Mouse (Mus musculus): ENCODE measurements around the gene Ecm1. TPM values are rescaled to one million over a fixed set of nuclear protein-coding genes. Genes with fewer than 3 reads are reported as not detected.
"Not testable (repeated sequence)": the region's sequence is repeated elsewhere in the genome, so short reads cannot be mapped to it uniquely, and the experiment has no call there.

The Ecm1 gene
- polyA plus RNA-seq, 1 experiment from 2014 or later: 10.9 TPM

GRCm38 (mm10) chr3:95698286-95698685 lies 41.1 kb downstream of the Ecm1 start:
- no peaks in the 10 kb centered on the region for H3K36me3 ChIP-seq (ENCODE audit: control insufficient read depth, insufficient read depth, low read length)
- H3K27ac ChIP-seq (replicated peaks; ENCODE audit: low read depth, low read length): no peak overlapping the region
- H3K9ac ChIP-seq (replicated peaks; ENCODE audit: low read length): no peak overlapping the region
- ATAC-seq (ENCODE audit: low FRiP score, low TSS enrichment) (no peak), DNase-seq (no peak)
- peaks cover 6% of the 10 kb centered on the region; the same call in 1 of the 2 replicates for H3K4me1 ChIP-seq (ENCODE audit: control insufficient read depth, insufficient read depth, low read length)
- no peaks in the 10 kb centered on the region for H3K27me3 ChIP-seq (ENCODE audit: control insufficient read depth, insufficient read depth, low read length)
- no peak overlapping the region for H3K4me3 ChIP-seq (replicated peaks; ENCODE audit: low read depth, low read length)
- 95% methylated on average over 4 of the region's 4 CpGs for WGBS
- no peak overlapping the region for H3K4me2 ChIP-seq (ENCODE audit: low read length)
- H3K9me3 ChIP-seq (ENCODE audit: control insufficient read depth, low read length): no peaks in the 10 kb centered on the region

- H3K4me3 ChIP-seq (replicated peaks; ENCODE audit: low read depth, low read length): no peak overlapping the region
- H3K9me3 ChIP-seq (ENCODE audit: control insufficient read depth, low read length): no peaks in the 10 kb centered on the region
- ATAC-seq (ENCODE audit: low FRiP score, low TSS enrichment) (no peak), DNase-seq (no peak)
- no peak overlapping the region for H3K4me2 ChIP-seq (ENCODE audit: low read length)
- 33% methylated on average over 7 of the region's 7 CpGs for WGBS
- H3K9ac ChIP-seq (replicated peaks; ENCODE audit: low read length): no peak overlapping the region
- H3K4me1 ChIP-seq (ENCODE audit: control insufficient read depth, insufficient read depth, low read length): no peaks in the 10 kb centered on the region
- no peaks in the 10 kb centered on the region for H3K36me3 ChIP-seq (ENCODE audit: control insufficient read depth, insufficient read depth, low read length)
- H3K27ac ChIP-seq (replicated peaks; ENCODE audit: low read depth, low read length): no peak overlapping the region
- no peaks in the 10 kb centered on the region for H3K27me3 ChIP-seq (ENCODE audit: control insufficient read depth, insufficient read depth, low read length)
Observed at GRCm38 (mm10) chr3:95696360-95696759, 43.0 kb downstream of the Ecm1 start.

GRCm38 (mm10) chr3:95695796-95696195 lies 43.6 kb downstream of the Ecm1 start:
- no peaks in the 10 kb centered on the region for H3K36me3 ChIP-seq (ENCODE audit: control insufficient read depth, insufficient read depth, low read length)
- H3K9me3 ChIP-seq (ENCODE audit: control insufficient read depth, low read length): no peaks in the 10 kb centered on the region
- H3K27ac ChIP-seq (replicated peaks; ENCODE audit: low read depth, low read length): no peak overlapping the region
- WGBS: 25% methylated on average over 3 of the region's 3 CpGs
- no peak overlapping the region for H3K9ac ChIP-seq (replicated peaks; ENCODE audit: low read length)
- ATAC-seq (ENCODE audit: low FRiP score, low TSS enrichment) (no peak), DNase-seq (no peak)
- no peak overlapping the region for H3K4me3 ChIP-seq (replicated peaks; ENCODE audit: low read depth, low read length)
- H3K4me2 ChIP-seq (ENCODE audit: low read length): no peak overlapping the region
- H3K27me3 ChIP-seq (ENCODE audit: control insufficient read depth, insufficient read depth, low read length): no peaks in the 10 kb centered on the region
- H3K4me1 ChIP-seq (ENCODE audit: control insufficient read depth, insufficient read depth, low read length): no peaks in the 10 kb centered on the region

- ATAC-seq (ENCODE audit: low FRiP score, low TSS enrichment) (no peak), DNase-seq (no peak)
- Histone ChIP-seq H3K9me3 (ENCODE audit: control insufficient read depth, low read length) (no peaks in the 10 kb centered on the region), H3K27me3 (ENCODE audit: control insufficient read depth, insufficient read depth, low read length) (no peaks in the 10 kb centered on the region), H3K27ac (replicated peaks; ENCODE audit: low read depth, low read length) (no peak overlapping the region), H3K4me2 (ENCODE audit: low read length) (no peak overlapping the region), H3K9ac (replicated peaks; ENCODE audit: low read length) (no peak overlapping the region), H3K4me1 (ENCODE audit: control insufficient read depth, insufficient read depth, low read length) (no peaks in the 10 kb centered on the region), H3K4me3 (replicated peaks; ENCODE audit: low read depth, low read length) (no peak overlapping the region), H3K36me3 (ENCODE audit: control insufficient read depth, insufficient read depth, low read length) (no peaks in the 10 kb centered on the region)
- 92% methylated on average over 11 of the region's 11 CpGs for WGBS
Observed at GRCm38 (mm10) chr3:95694808-95695703, 44.3 kb downstream of the Ecm1 start.

GRCm38 (mm10) chr3:95693821-95694807 lies 45.3 kb downstream of the Ecm1 start:
- no peak for ATAC-seq (ENCODE audit: low FRiP score, low TSS enrichment)
- no peaks in the 10 kb centered on the region for H3K4me1 ChIP-seq (ENCODE audit: control insufficient read depth, insufficient read depth, low read length)
- H3K4me2 ChIP-seq (ENCODE audit: low read length): no peak overlapping the region
- no peaks in the 10 kb centered on the region for H3K9me3 ChIP-seq (ENCODE audit: control insufficient read depth, low read length)
- no peak for DNase-seq
- no peak overlapping the region for H3K27ac ChIP-seq (replicated peaks; ENCODE audit: low read depth, low read length)
- H3K9ac ChIP-seq (replicated peaks; ENCODE audit: low read length): no peak overlapping the region
- H3K27me3 ChIP-seq (ENCODE audit: control insufficient read depth, insufficient read depth, low read length): no peaks in the 10 kb centered on the region
- H3K4me3 ChIP-seq (replicated peaks; ENCODE audit: low read depth, low read length): no peak overlapping the region
- 60% methylated on average over 11 of the region's 11 CpGs for WGBS
- no peaks in the 10 kb centered on the region for H3K36me3 ChIP-seq (ENCODE audit: control insufficient read depth, insufficient read depth, low read length)

GRCm38 (mm10) chr3:95692677-95693076 lies 46.7 kb downstream of the Ecm1 start:
- 88% methylated on average over 6 of the region's 6 CpGs for WGBS
- DNase-seq (no peak), ATAC-seq (ENCODE audit: low FRiP score, low TSS enrichment) (no peak)
- Histone ChIP-seq H3K4me2 (ENCODE audit: low read length) (no peak overlapping the region), H3K4me3 (replicated peaks; ENCODE audit: low read depth, low read length) (no peak overlapping the region), H3K4me1 (ENCODE audit: control insufficient read depth, insufficient read depth, low read length) (peaks cover 4% of the 10 kb centered on the region; the same call in 1 of the 2 replicates), H3K9ac (replicated peaks; ENCODE audit: low read length) (no peak overlapping the region), H3K9me3 (ENCODE audit: control insufficient read depth, low read length) (no peaks in the 10 kb centered on the region), H3K36me3 (ENCODE audit: control insufficient read depth, insufficient read depth, low read length) (no peaks in the 10 kb centered on the region), H3K27me3 (ENCODE audit: control insufficient read depth, insufficient read depth, low read length) (no peaks in the 10 kb centered on the region), H3K27ac (replicated peaks; ENCODE audit: low read depth, low read length) (no peak overlapping the region)

GRCm38 (mm10) chr3:95690552-95690951 lies 48.8 kb downstream of the Ecm1 start:
- not testable (repeated sequence) for H3K4me2 ChIP-seq (ENCODE audit: low read length); H3K4me3 ChIP-seq (replicated peaks; ENCODE audit: low read depth, low read length); H3K9me3 ChIP-seq (ENCODE audit: control insufficient read depth, low read length); H3K36me3 ChIP-seq (ENCODE audit: control insufficient read depth, insufficient read depth, low read length); H3K9ac ChIP-seq (replicated peaks; ENCODE audit: low read length); H3K27ac ChIP-seq (replicated peaks; ENCODE audit: low read depth, low read length); ATAC-seq (ENCODE audit: low FRiP score, low TSS enrichment); DNase-seq; H3K27me3 ChIP-seq (ENCODE audit: control insufficient read depth, insufficient read depth, low read length)
- 98% methylated on average over 2 of the region's 2 CpGs for WGBS
- peaks cover 11% of the 10 kb centered on the region; the same call in 1 of the 2 replicates for H3K4me1 ChIP-seq (ENCODE audit: control insufficient read depth, insufficient read depth, low read length)

- Histone ChIP-seq H3K27ac (replicated peaks; ENCODE audit: low read depth, low read length) (no peak overlapping the region), H3K27me3 (ENCODE audit: control insufficient read depth, insufficient read depth, low read length) (no peaks in the 10 kb centered on the region), H3K4me3 (replicated peaks; ENCODE audit: low read depth, low read length) (no peak overlapping the region), H3K9ac (replicated peaks; ENCODE audit: low read length) (no peak overlapping the region), H3K4me2 (ENCODE audit: low read length) (no peak overlapping the region), H3K36me3 (ENCODE audit: control insufficient read depth, insufficient read depth, low read length) (no peaks in the 10 kb centered on the region), H3K4me1 (ENCODE audit: control insufficient read depth, insufficient read depth, low read length) (peaks cover 11% of the 10 kb centered on the region; the same call in 1 of the 2 replicates), H3K9me3 (ENCODE audit: control insufficient read depth, low read length) (no peaks in the 10 kb centered on the region)
- ATAC-seq (ENCODE audit: low FRiP score, low TSS enrichment) (no peak), DNase-seq (no peak)
- WGBS: 44% methylated on average over 2 of the region's 2 CpGs
Observed at GRCm38 (mm10) chr3:95689940-95690339, 49.4 kb downstream of the Ecm1 start.
